Mouse (Mus musculus): ENCODE results near the gene Zfp446. TPM values are rescaled to one million over a fixed set of nuclear protein-coding genes. Genes with fewer than 3 reads are reported as not detected.

Gene Zfp446
- polyA plus RNA-seq, 1 experiment from 2014 or later: 5.9 TPM

DNA sequence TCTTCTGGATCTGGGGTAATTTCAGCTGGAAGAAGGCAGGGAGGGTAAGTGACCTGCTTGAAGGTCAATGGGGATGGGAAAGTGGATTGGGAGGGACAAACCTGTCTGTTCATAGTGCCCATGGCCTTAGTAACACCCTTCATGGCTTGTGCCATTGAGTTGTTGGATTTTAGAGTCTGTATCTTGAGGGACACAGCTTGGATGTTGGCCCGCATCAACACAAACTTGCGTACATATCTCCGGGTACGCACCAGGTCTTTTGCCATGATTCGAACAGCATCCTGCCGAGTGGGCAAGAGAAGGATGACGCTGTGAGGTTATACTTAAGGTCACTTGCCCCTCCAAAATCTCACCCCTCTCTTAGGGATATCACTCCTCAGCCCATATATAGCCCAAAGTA lies 54.9 kb downstream of the Zfp446 start:
- no peak for ATAC-seq

DNA sequence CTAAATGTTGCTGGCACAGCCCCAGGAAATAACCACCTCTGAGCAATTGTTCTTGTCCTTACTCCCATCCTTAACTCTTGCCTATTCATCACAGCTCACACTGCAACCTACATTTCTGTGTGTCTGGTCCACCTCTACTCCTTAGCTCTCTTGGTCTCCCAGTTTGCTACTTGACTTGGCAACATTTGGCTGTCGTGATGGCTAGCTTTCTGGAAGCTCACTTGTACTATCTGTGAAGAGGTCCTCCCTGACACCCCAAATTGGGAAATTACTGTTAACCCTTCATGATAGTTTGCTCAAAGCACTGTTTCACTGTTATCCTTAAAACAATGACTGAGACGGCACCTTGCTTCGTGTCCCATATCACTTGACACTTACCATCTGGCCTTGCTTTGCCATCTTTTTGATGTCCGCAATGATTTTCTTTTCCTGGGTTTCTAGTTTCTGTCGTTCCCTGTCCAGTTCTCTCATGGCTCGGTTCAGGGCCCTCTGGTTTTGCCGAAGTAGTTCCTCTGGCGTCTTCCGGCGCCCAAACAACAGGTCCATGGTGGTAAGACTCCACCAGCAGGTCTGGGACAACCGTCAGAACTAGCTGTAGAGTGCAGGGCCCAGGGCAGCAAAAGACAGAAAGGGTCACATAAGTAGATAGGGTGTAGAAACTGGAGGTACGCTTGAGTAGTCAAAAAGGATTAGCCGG lies 56.0 kb downstream of the Zfp446 start:
- H3K36me3 ChIP-seq (ENCODE audit: control insufficient read depth, insufficient read depth, low read length): peaks cover 35% of the 10 kb centered on the region
- no peaks in the 10 kb centered on the region for H3K27me3 ChIP-seq (replicated peaks; ENCODE audit: control insufficient read depth, insufficient read depth, low read length)
- whole genome bisulfite sequencing: 37% methylated on average over 13 of the region's 13 CpGs
- peak overlapping the region; percentile 78 for H3K4me2 ChIP-seq (ENCODE audit: low read depth, low read length)
- H3K4me1 ChIP-seq (ENCODE audit: control insufficient read depth, insufficient read depth, low read length): peaks cover 29% of the 10 kb centered on the region
- no peak for ATAC-seq
- H3K27ac ChIP-seq (ENCODE audit: low read length): peak overlapping the region; percentile 92
- no peaks in the 10 kb centered on the region for H3K9me3 ChIP-seq (ENCODE audit: control insufficient read depth, low read length)
- peak overlapping the region; percentile 70 for H3K4me3 ChIP-seq (ENCODE audit: low read length)
- peak overlapping the region; percentile 89 for H3K9ac ChIP-seq (ENCODE audit: low read depth, low read length)

More for the DNA sequence above, 54.9 kb downstream of the Zfp446 start:
- Histone ChIP-seq H3K36me3 (ENCODE audit: control insufficient read depth, insufficient read depth, low read length) (peaks cover 45% of the 10 kb centered on the region), H3K4me2 (ENCODE audit: low read depth, low read length) (no peak overlapping the region), H3K4me3 (ENCODE audit: low read length) (no peak overlapping the region), H3K9ac (ENCODE audit: low read depth, low read length) (no peak overlapping the region), H3K9me3 (ENCODE audit: control insufficient read depth, low read length) (no peaks in the 10 kb centered on the region), H3K4me1 (ENCODE audit: control insufficient read depth, insufficient read depth, low read length) (peaks cover 29% of the 10 kb centered on the region), H3K27ac (ENCODE audit: low read length) (no peak overlapping the region), H3K27me3 (replicated peaks; ENCODE audit: control insufficient read depth, insufficient read depth, low read length) (no peaks in the 10 kb centered on the region)
- 87% methylated on average over 7 of the region's 7 CpGs for WGBS

DNA sequence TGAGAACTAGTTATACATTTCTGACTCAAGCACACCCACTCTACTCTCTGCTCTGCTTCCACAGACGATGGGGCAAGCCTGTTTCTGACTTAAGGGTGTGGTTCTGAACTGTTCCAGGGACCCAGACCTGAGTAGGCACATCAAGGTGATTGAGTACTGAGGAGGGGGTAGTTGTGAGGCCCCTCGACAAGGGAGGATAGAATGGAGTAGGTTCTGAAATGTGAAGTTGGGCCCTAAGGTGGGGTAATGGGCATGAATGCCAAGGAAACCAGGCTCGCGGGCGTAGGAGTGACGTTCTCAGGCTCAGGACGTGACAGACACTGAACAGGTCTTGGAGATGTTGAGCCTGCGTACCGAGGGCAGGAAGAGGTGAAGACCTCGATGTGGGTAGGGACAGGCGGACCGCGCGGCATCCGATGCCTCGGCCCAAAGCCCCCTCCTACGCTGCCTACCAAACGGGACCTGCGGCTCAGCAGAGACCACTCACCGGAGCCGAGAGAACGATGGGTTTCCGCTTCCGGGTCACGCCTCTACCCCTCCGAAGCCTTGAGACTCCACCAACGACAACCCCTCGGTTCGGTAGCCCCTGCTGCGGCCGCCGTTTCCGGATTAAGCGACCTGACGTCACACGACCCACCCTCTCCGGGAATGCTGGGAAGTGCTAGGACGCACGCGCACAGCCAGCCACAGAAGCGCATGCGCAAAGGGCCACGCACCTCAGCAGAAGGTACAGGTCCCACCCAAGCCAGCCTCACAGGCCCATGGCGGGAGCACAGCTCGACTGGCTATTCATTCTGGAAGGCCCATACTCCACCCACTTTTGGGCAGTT lies 56.7 kb downstream of the Zfp446 start, which contains the start of gene Chmp2a:
Gene Chmp2a (minus strand): TSS at position 660 of the 830 bp plus-strand sequence.
- Histone ChIP-seq H3K36me3 (ENCODE audit: control insufficient read depth, insufficient read depth, low read length) (peaks cover 27% of the 10 kb centered on the region), H3K9me3 (ENCODE audit: control insufficient read depth, low read length) (no peaks in the 10 kb centered on the region), H3K27me3 (replicated peaks; ENCODE audit: control insufficient read depth, insufficient read depth, low read length) (no peaks in the 10 kb centered on the region), H3K4me1 (ENCODE audit: control insufficient read depth, insufficient read depth, low read length) (peaks cover 33% of the 10 kb centered on the region), H3K27ac (ENCODE audit: low read length) (peak within 1 kb of the TSS; percentile 92), H3K4me3 (ENCODE audit: low read length) (peak within 1 kb of the TSS; percentile 70), H3K4me2 (ENCODE audit: low read depth, low read length) (peak within 1 kb of the TSS; percentile 78), H3K9ac (ENCODE audit: low read depth, low read length) (peak within 1 kb of the TSS; percentile 89)
- under 1% methylated on average over 45 of the region's 45 CpGs for WGBS
- peak; percentile 79 for ATAC-seq

Other genes with a start within 250 kb of the Zfp446 start
- not detected in 2 replicates for gene Vmn2r56, start 242.8 kb upstream of the Zfp446 start, polyA plus RNA-seq (2015; fragmentation: Nextera tagmentation; extraction: Ambion mirVana)
- 3.4 and 4.0 TPM in 2 replicates for gene Zscan18, start 174.2 kb upstream of the Zfp446 start, polyA plus RNA-seq (2015; fragmentation: Nextera tagmentation; extraction: Ambion mirVana)
- gene Zfp329, start 159.0 kb upstream of the Zfp446 start, polyA plus RNA-seq (2015; fragmentation: Nextera tagmentation; extraction: Ambion mirVana): 8.4 and 8.8 TPM in 2 replicates
- gene Zfp110, start 143.1 kb upstream of the Zfp446 start, polyA plus RNA-seq (2015; fragmentation: Nextera tagmentation; extraction: Ambion mirVana): 27.1 and 27.7 TPM in 2 replicates
- 2.2 and 2.9 TPM in 2 replicates for gene Zfp128, start 96.7 kb upstream of the Zfp446 start, polyA plus RNA-seq (2015; fragmentation: Nextera tagmentation; extraction: Ambion mirVana)
- gene Zscan22, start 80.0 kb upstream of the Zfp446 start, polyA plus RNA-seq (2015; fragmentation: Nextera tagmentation; extraction: Ambion mirVana): 13.3 and 13.5 TPM in 2 replicates
- 904 and 1,023 TPM in 2 replicates for gene Rps5, start 55.6 kb upstream of the Zfp446 start, polyA plus RNA-seq (2015; fragmentation: Nextera tagmentation; extraction: Ambion mirVana)
- 0.18 and 0.27 TPM in 2 replicates for gene Rnf225, start 50.4 kb upstream of the Zfp446 start, polyA plus RNA-seq (2015; fragmentation: Nextera tagmentation; extraction: Ambion mirVana)
- gene Zfp324, start 12.0 kb upstream of the Zfp446 start, polyA plus RNA-seq (2015; fragmentation: Nextera tagmentation; extraction: Ambion mirVana): 7.8 TPM in 2 replicates
- 0.84 and 0.89 TPM in 2 replicates for gene Slc27a5, start 20.3 kb downstream of the Zfp446 start, polyA plus RNA-seq (2015; fragmentation: Nextera tagmentation; extraction: Ambion mirVana)
- gene Trim28, start 21.3 kb downstream of the Zfp446 start, polyA plus RNA-seq (2015; fragmentation: Nextera tagmentation; extraction: Ambion mirVana): 116 and 131 TPM in 2 replicates
- 22.2 and 23.2 TPM in 2 replicates for gene Zbtb45, start 32.2 kb downstream of the Zfp446 start, polyA plus RNA-seq (2015; fragmentation: Nextera tagmentation; extraction: Ambion mirVana)
- 199 and 202 TPM in 2 replicates for gene Chmp2a, start 57.0 kb downstream of the Zfp446 start, polyA plus RNA-seq (2015; fragmentation: Nextera tagmentation; extraction: Ambion mirVana)
- gene Ube2m, start 60.4 kb downstream of the Zfp446 start, polyA plus RNA-seq (2015; fragmentation: Nextera tagmentation; extraction: Ambion mirVana): 19.5 and 25.0 TPM in 2 replicates
- 1.4 and 1.8 TPM in 2 replicates for gene Mzf1, start 76.9 kb downstream of the Zfp446 start, polyA plus RNA-seq (2015; fragmentation: Nextera tagmentation; extraction: Ambion mirVana)
- not detected in 2 replicates for gene Vmn1r85, start 117.3 kb downstream of the Zfp446 start, polyA plus RNA-seq (2015; fragmentation: Nextera tagmentation; extraction: Ambion mirVana)
- not detected in 2 replicates for gene Vmn1r86, start 142.1 kb downstream of the Zfp446 start, polyA plus RNA-seq (2015; fragmentation: Nextera tagmentation; extraction: Ambion mirVana)
- gene Vmn1r87, start 162.3 kb downstream of the Zfp446 start, polyA plus RNA-seq (2015; fragmentation: Nextera tagmentation; extraction: Ambion mirVana): not detected in 2 replicates
- not detected in 2 replicates for gene Vmn1r88, start 181.7 kb downstream of the Zfp446 start, polyA plus RNA-seq (2015; fragmentation: Nextera tagmentation; extraction: Ambion mirVana)
- not detected in 2 replicates for gene Vmn1r89, start 235.2 kb downstream of the Zfp446 start, polyA plus RNA-seq (2015; fragmentation: Nextera tagmentation; extraction: Ambion mirVana)